Mouse (Mus musculus): Measurements from ENCODE around the gene Sp2.

Gene Sp2

GRCm38 (mm10) chr11:96995836-96996772, 13.3 kb upstream of the Sp2 start:
- DNase-seq (ENCODE audit: low read depth, low spot score): no peak

- no peak for DNase-seq (ENCODE audit: low read depth, low spot score)
These were observed 12.3 kb upstream of the Sp2 start for GRCm38 (mm10) chr11:96995031-96995430.

- no peak for DNase-seq (ENCODE audit: low read depth, low spot score)
These were observed 10.1 kb upstream of the Sp2 start for GRCm38 (mm10) chr11:96992722-96993311.

GRCm38 (mm10) chr11:96991501-96991900, 8.7 kb upstream of the Sp2 start:
- DNase-seq (ENCODE audit: low read depth, low spot score): no peak

GRCm38 (mm10) chr11:96987873-96988655, 5.3 kb upstream of the Sp2 start:
- DNase-seq (ENCODE audit: low read depth, low spot score): no peak

GRCm38 (mm10) chr11:96986463-96986862, 3.7 kb upstream of the Sp2 start:
- no peak for DNase-seq (ENCODE audit: low read depth, low spot score)

- DNase-seq (ENCODE audit: low read depth, low spot score): no peak
These were observed 2.1 kb upstream of the Sp2 start for GRCm38 (mm10) chr11:96984903-96985302.

GRCm38 (mm10) chr11:96982355-96982754, 404 bp downstream of the Sp2 start:
- DNase-seq (ENCODE audit: low read depth, low spot score): peak; percentile 74

- DNase-seq (ENCODE audit: low read depth, low spot score): no peak
These were observed 1.3 kb downstream of the Sp2 start for GRCm38 (mm10) chr11:96981461-96981860.

GRCm38 (mm10) chr11:96980021-96980420, 2.7 kb downstream of the Sp2 start:
- DNase-seq (ENCODE audit: low read depth, low spot score): no peak

- no peak for DNase-seq (ENCODE audit: low read depth, low spot score)
These were observed 3.4 kb downstream of the Sp2 start for GRCm38 (mm10) chr11:96979329-96979728.

- no peak for DNase-seq (ENCODE audit: low read depth, low spot score)
These were observed 4.1 kb downstream of the Sp2 start for GRCm38 (mm10) chr11:96978401-96979246.

GRCm38 (mm10) chr11:96977606-96978400, 5.0 kb downstream of the Sp2 start:
- peak; percentile 100 for DNase-seq (ENCODE audit: low read depth, low spot score)

GRCm38 (mm10) chr11:96976911-96977591, 5.7 kb downstream of the Sp2 start:
- peak; percentile 85 for DNase-seq (ENCODE audit: low read depth, low spot score)

- no peak for DNase-seq (ENCODE audit: low read depth, low spot score)
These were observed 6.4 kb downstream of the Sp2 start for GRCm38 (mm10) chr11:96976379-96976687.

- DNase-seq (ENCODE audit: low read depth, low spot score): no peak
These were observed 7.0 kb downstream of the Sp2 start for GRCm38 (mm10) chr11:96975511-96976378.

- DNase-seq (ENCODE audit: low read depth, low spot score): peak; percentile 39
These were observed 7.9 kb downstream of the Sp2 start for GRCm38 (mm10) chr11:96974813-96975212.

GRCm38 (mm10) chr11:96973426-96973964, 9.3 kb downstream of the Sp2 start:
- peak; percentile 68 for DNase-seq (ENCODE audit: low read depth, low spot score)

- DNase-seq (ENCODE audit: low read depth, low spot score): peak; percentile 54
These were observed 9.9 kb downstream of the Sp2 start for GRCm38 (mm10) chr11:96972906-96973305.
